In the genomic region with DNA sequence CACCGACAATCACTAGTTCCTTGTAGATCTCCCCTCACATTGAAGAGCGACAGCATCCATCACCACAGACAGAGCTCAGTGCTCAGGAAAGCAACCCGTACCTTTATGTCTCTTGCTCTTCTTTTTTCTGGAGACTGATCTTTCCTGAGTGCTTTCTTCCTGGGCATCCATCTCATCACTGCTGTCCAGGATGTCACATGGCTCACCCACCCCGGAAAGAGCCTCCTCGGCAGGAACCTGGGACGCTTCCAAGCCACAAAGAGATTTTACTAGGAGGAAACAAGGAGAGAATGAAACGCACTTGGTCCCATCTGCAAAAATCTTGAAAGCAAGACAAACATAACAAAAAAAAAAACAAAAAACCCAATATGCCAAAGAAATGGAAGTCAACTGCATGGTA, we compare ENCODE assay signal across 8 mouse cellular contexts. TPM values are rescaled to one million over a fixed set of nuclear protein-coding genes. Genes with fewer than 3 reads are reported as not detected.
DNase-seq lines count a peak whose midpoint lies in the region; ATAC-seq and TF ChIP-seq lines count a peak whose summit lies in the region.

No protein-coding gene starts in this region.

- DNase-seq in kidney, postnatal 0 days (ENCODE audit: low spot score) = no peak
- DNase-seq in kidney, adult 11 months = no peak
- DNase-seq in embryonic facial prominence, embryonic 10.5 days (ENCODE audit: low spot score) = no peak
- no peak for DNase-seq in spleen, postnatal 4 days (ENCODE audit: low spot score in 2 of 2)
- no peak for DNase-seq in left cerebral cortex, adult 11 months (ENCODE audit: low spot score)
- DNase-seq in cerebellum, postnatal 36 days = no peak

- TF ChIP-seq CTCF in kidney, postnatal 0 days (IDR thresholded peaks at IDR 0.05; ENCODE audit: low read depth) = no peak

- H3K9ac ChIP-seq in kidney, postnatal 0 days (ENCODE audit: low read depth, low read length) = peak overlapping the region; percentile 97
- H3K9ac ChIP-seq in intestine, embryonic 15.5 days = no peak overlapping the region; the same call in 1 of the 2 replicates
- H3K9ac ChIP-seq in neural tube, embryonic 14.5 days (replicated peaks; ENCODE audit: low read depth, low read length) = peak overlapping the region; percentile 91; the same call in 1 of the 2 replicates

- peak overlapping the region; percentile 89; the same call in 1 of the 2 replicates for H3K4me3 ChIP-seq in kidney, postnatal 0 days (replicated peaks; ENCODE audit: low read depth, low read length)
- peak overlapping the region; percentile 87 for H3K4me3 ChIP-seq in embryonic facial prominence, embryonic 10.5 days
- peak overlapping the region; percentile 86 for H3K4me3 ChIP-seq in intestine, embryonic 15.5 days (replicated peaks)
- peak overlapping the region; percentile 90 for H3K4me3 ChIP-seq in neural tube, embryonic 14.5 days (ENCODE audit: low read depth, low read length)

- WGBS in kidney, postnatal 0 days = 73% methylated on average over 7 of the region's 7 CpGs
- 79% methylated on average over 7 of the region's 7 CpGs for WGBS in embryonic facial prominence, embryonic 10.5 days
- WGBS in intestine, embryonic 15.5 days = 72% methylated on average over 7 of the region's 7 CpGs
- WGBS in neural tube, embryonic 14.5 days = 83% methylated on average over 7 of the region's 7 CpGs

- H3K36me3 ChIP-seq in kidney, postnatal 0 days (ENCODE audit: insufficient read depth, low read length) = 0 out of 2 replicates have a peak, but pooled peaks cover 15% of the 10 kb centered on the region
- H3K36me3 ChIP-seq in embryonic facial prominence, embryonic 10.5 days (replicated peaks) = peaks cover 50% of the 10 kb centered on the region
- H3K36me3 ChIP-seq in intestine, embryonic 15.5 days = peaks cover 17% of the 10 kb centered on the region
- H3K36me3 ChIP-seq in neural tube, embryonic 14.5 days (ENCODE audit: control insufficient read depth, insufficient read depth, low read length) = peaks cover 16% of the 10 kb centered on the region

- H3K9me3 ChIP-seq in kidney, postnatal 0 days (replicated peaks; ENCODE audit: low read length) = no peaks in the 10 kb centered on the region
- H3K9me3 ChIP-seq in embryonic facial prominence, embryonic 10.5 days = no peaks in the 10 kb centered on the region
- H3K9me3 ChIP-seq in intestine, embryonic 15.5 days = no peaks in the 10 kb centered on the region
- no peaks in the 10 kb centered on the region for H3K9me3 ChIP-seq in neural tube, embryonic 14.5 days (ENCODE audit: control insufficient read depth, low read length)

- H3K27ac ChIP-seq in kidney, postnatal 0 days = no peak overlapping the region
- no peak overlapping the region; the same call in 1 of the 2 replicates for H3K27ac ChIP-seq in embryonic facial prominence, embryonic 10.5 days (replicated peaks)
- no peak overlapping the region for H3K27ac ChIP-seq in intestine, embryonic 15.5 days
- H3K27ac ChIP-seq in neural tube, embryonic 14.5 days (ENCODE audit: low read depth, low read length) = no peak overlapping the region

- ATAC-seq in kidney, postnatal 0 days (replicated peaks; ENCODE audit: low FRiP score, low read depth) = no peak
- no peak for ATAC-seq in intestine, embryonic 15.5 days
- no peak for ATAC-seq in neural tube, embryonic 14.5 days (ENCODE audit: low read depth)

- H3K4me1 ChIP-seq in kidney, postnatal 0 days (replicated peaks; ENCODE audit: insufficient read depth, low read length) = peaks cover 8% of the 10 kb centered on the region
- peaks cover 14% of the 10 kb centered on the region for H3K4me1 ChIP-seq in embryonic facial prominence, embryonic 10.5 days
- H3K4me1 ChIP-seq in intestine, embryonic 15.5 days (replicated peaks) = peaks cover 6% of the 10 kb centered on the region
- peaks cover 7% of the 10 kb centered on the region; the same call in 1 of the 2 replicates for H3K4me1 ChIP-seq in neural tube, embryonic 14.5 days (ENCODE audit: control insufficient read depth, insufficient read depth, low read length)

- H3K4me2 ChIP-seq in kidney, postnatal 0 days (ENCODE audit: low read length) = peak overlapping the region; percentile 82
- H3K4me2 ChIP-seq in intestine, embryonic 15.5 days (replicated peaks) = peak overlapping the region; percentile 76
- H3K4me2 ChIP-seq in neural tube, embryonic 14.5 days (ENCODE audit: low read depth, low read length) = peak overlapping the region; percentile 80

- H3K27me3 ChIP-seq in kidney, postnatal 0 days (ENCODE audit: insufficient read depth, low read length) = no peaks in the 10 kb centered on the region
- no peaks in the 10 kb centered on the region for H3K27me3 ChIP-seq in embryonic facial prominence, embryonic 10.5 days (replicated peaks; ENCODE audit: low read depth, poor library complexity, severe bottlenecking)
- no peaks in the 10 kb centered on the region for H3K27me3 ChIP-seq in intestine, embryonic 15.5 days (replicated peaks)
- H3K27me3 ChIP-seq in neural tube, embryonic 14.5 days (ENCODE audit: control insufficient read depth, insufficient read depth, low read length) = no peaks in the 10 kb centered on the region

RNA-seq across cellular contexts. Expression of gene Tmem183a, which starts 1.1 kb away (rescaled TPM):
- 56.7 and 65.7 TPM in 2 replicates for polyA plus RNA-seq in kidney, postnatal 0 days (2015; fragmentation: Nextera tagmentation; extraction: Ambion mirVana)
- 119 and 126 TPM in 2 replicates for polyA plus RNA-seq in embryonic facial prominence, embryonic 10.5 days (2016; fragmentation: Nextera tagmentation; extraction: Ambion mirVana)
- polyA plus RNA-seq in intestine, embryonic 15.5 days (2015; fragmentation: Nextera tagmentation; extraction: Ambion mirVana) = 87.1 and 88.9 TPM in 2 replicates
- 120 and 122 TPM in 2 replicates for polyA plus RNA-seq in neural tube, embryonic 14.5 days (2014; fragmentation: Nextera tagmentation; extraction: Ambion mirVana)

RNA-seq across cellular contexts. Expression of gene 4933406M09Rik, which starts 25.1 kb away (rescaled TPM):
- not detected in 2 replicates for polyA plus RNA-seq in kidney, postnatal 0 days (2015; fragmentation: Nextera tagmentation; extraction: Ambion mirVana)
- not detected in 2 replicates for polyA plus RNA-seq in embryonic facial prominence, embryonic 10.5 days (2016; fragmentation: Nextera tagmentation; extraction: Ambion mirVana)
- not detected in 2 replicates for polyA plus RNA-seq in intestine, embryonic 15.5 days (2015; fragmentation: Nextera tagmentation; extraction: Ambion mirVana)
- polyA plus RNA-seq in neural tube, embryonic 14.5 days (2014; fragmentation: Nextera tagmentation; extraction: Ambion mirVana) = not detected in 2 replicates

RNA-seq across cellular contexts. Expression of gene Ppfia4, which starts 27.9 kb away (rescaled TPM):
- polyA plus RNA-seq in kidney, postnatal 0 days (2015; fragmentation: Nextera tagmentation; extraction: Ambion mirVana) = 2.0 and 2.3 TPM in 2 replicates
- 2.4 and 2.5 TPM in 2 replicates for polyA plus RNA-seq in embryonic facial prominence, embryonic 10.5 days (2016; fragmentation: Nextera tagmentation; extraction: Ambion mirVana)
- 3.9 and 4.4 TPM in 2 replicates for polyA plus RNA-seq in intestine, embryonic 15.5 days (2015; fragmentation: Nextera tagmentation; extraction: Ambion mirVana)
- polyA plus RNA-seq in neural tube, embryonic 14.5 days (2014; fragmentation: Nextera tagmentation; extraction: Ambion mirVana) = 22.4 and 24.2 TPM in 2 replicates

RNA-seq across cellular contexts. Expression of gene Cyb5r1, which starts 44.7 kb away (rescaled TPM):
- 16.1 and 22.7 TPM in 2 replicates for polyA plus RNA-seq in kidney, postnatal 0 days (2015; fragmentation: Nextera tagmentation; extraction: Ambion mirVana)
- 37.0 and 37.3 TPM in 2 replicates for polyA plus RNA-seq in embryonic facial prominence, embryonic 10.5 days (2016; fragmentation: Nextera tagmentation; extraction: Ambion mirVana)
- polyA plus RNA-seq in intestine, embryonic 15.5 days (2015; fragmentation: Nextera tagmentation; extraction: Ambion mirVana) = 35.8 and 37.9 TPM in 2 replicates
- polyA plus RNA-seq in neural tube, embryonic 14.5 days (2014; fragmentation: Nextera tagmentation; extraction: Ambion mirVana) = 16.2 and 19.2 TPM in 2 replicates

RNA-seq across cellular contexts. Expression of gene Adipor1, which starts 54.5 kb away (rescaled TPM):
- polyA plus RNA-seq in kidney, postnatal 0 days (2015; fragmentation: Nextera tagmentation; extraction: Ambion mirVana) = 94.4 and 95.6 TPM in 2 replicates
- 75.8 and 76.2 TPM in 2 replicates for polyA plus RNA-seq in embryonic facial prominence, embryonic 10.5 days (2016; fragmentation: Nextera tagmentation; extraction: Ambion mirVana)
- polyA plus RNA-seq in intestine, embryonic 15.5 days (2015; fragmentation: Nextera tagmentation; extraction: Ambion mirVana) = 77.8 and 80.5 TPM in 2 replicates
- polyA plus RNA-seq in neural tube, embryonic 14.5 days (2014; fragmentation: Nextera tagmentation; extraction: Ambion mirVana) = 84.4 and 87.4 TPM in 2 replicates
